Mouse (Mus musculus): Measurements from ENCODE around the gene RPS10-NUDT3.

DNA sequence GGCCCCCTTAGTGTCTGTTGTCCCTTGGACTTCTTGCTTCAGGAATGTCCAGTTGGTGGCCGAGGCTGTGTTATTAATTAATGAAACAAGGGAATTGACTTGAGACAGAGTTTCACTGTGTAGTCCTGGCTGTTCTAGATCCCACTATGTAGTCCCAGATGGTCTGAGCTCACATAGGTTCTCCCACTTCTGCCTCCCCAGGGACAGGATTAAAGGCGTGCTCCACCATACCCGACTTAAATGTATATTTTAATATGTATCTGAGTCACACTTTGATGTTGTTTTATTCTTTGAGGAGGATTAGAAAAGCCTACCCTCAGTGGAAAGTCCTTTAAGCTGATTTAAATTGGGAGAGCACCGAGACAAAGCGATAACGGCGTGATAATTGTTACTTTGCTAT lies 41.2 kb upstream of the RPS10-NUDT3 start:
- TF ChIP-seq GATA1 (IDR thresholded peaks at IDR 0.05; ENCODE audit: low read length) (no peak), TAL1 (IDR thresholded peaks at IDR 0.05; ENCODE audit: low read length) (no peak)

All from erythroblast, embryonic 14.5 days (primary cell).